Mouse (Mus musculus) cortical plate, adult 2 months (tissue): ENCODE results near the gene Wdr90.

Source experiments
- CTCF ChIP-seq: fragments of 200-500 bp; IDR thresholded peaks from 2 replicates; pipeline ENCODE4 v1.5.1; 2011; ENCODE audit warnings: mild to moderate bottlenecking, control low read depth, low read length; ENCODE audit not compliant: insufficient read depth; ENCODE audit errors: extremely low read depth
- POLR2A ChIP-seq: fragments of 200-500 bp; IDR thresholded peaks from 2 replicates; pipeline ENCODE4 v1.6.1; 2011; ENCODE audit warnings: mild to moderate bottlenecking, low read length, control low read depth; ENCODE audit not compliant: insufficient read depth; ENCODE audit errors: extremely low read depth

DNA sequence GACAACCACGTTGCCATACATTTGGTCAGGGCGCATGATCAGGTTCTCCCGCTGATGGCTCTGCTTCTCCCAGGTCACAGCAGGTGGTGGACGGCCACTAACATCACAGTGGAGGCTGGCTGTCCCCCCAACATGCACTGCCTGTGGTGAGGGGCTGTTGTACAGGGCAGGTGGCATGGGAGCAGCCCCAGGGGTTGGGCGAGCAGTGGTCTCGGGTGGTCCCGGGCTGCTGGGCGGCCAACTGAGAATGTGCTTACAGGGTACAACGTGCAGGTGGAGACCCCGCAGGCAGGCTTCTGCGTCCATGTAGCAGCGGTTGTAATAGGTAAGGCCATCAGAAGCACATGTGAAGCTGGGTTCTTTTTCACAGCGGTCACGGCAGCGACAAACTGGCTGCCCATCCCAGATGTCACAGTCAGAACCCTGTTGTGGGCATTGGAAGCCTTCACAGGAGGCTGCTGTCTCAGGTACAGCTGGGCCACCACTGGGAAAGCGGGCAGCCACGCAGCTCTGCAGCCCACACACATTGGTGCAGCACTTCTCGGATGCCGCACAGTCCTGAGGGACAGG, 17.4 kb upstream of the Wdr90 start:
- TF ChIP-seq POLR2A = no peak
- no peak for TF ChIP-seq CTCF
